Mouse (Mus musculus): ENCODE measurements at regions not wholly inside any gene's neighbourhood (a gene's known extent, or its start where the extent isn't known, plus 50 kb on each side); places are given as distances from the start of the nearest gene placed in this dataset.

- ATAC-seq (ENCODE audit: insufficient read depth, low FRiP score, low TSS enrichment), result no peak
Measured at GRCm38 (mm10) chr15:62808087-62808808, 1036.7 kb downstream of the Gsdmc2 start.

GRCm38 (mm10) chr15:62807364-62807763 is 1037.6 kb downstream of the Gsdmc2 start:
- no peak overlapping the region for H3K4me3 ChIP-seq (ENCODE audit: low read depth, low read length)
- no peak for ATAC-seq (ENCODE audit: insufficient read depth, low FRiP score, low TSS enrichment)
- no peak for DNase-seq (ENCODE audit: low spot score)
- no peak overlapping the region for H3K4me2 ChIP-seq (ENCODE audit: low read depth)
- no peaks in the 10 kb centered on the region for H3K36me3 ChIP-seq (ENCODE audit: control insufficient read depth, insufficient read depth, low read length)
- no peaks in the 10 kb centered on the region for H3K4me1 ChIP-seq (ENCODE audit: control insufficient read depth, insufficient read depth, low read length)
- no peak overlapping the region for H3K27ac ChIP-seq (ENCODE audit: low read depth, low read length)
- H3K9ac ChIP-seq (ENCODE audit: low read length), result no peak overlapping the region
- H3K27me3 ChIP-seq (ENCODE audit: control insufficient read depth, insufficient read depth, low read length), result no peaks in the 10 kb centered on the region
- 91% methylated on average over 1 of the region's 1 CpGs for WGBS
- H3K9me3 ChIP-seq (ENCODE audit: control insufficient read depth, low read length), result no peaks in the 10 kb centered on the region

More at GRCm38 (mm10) chr15:62808087-62808808, 1036.7 kb downstream of the Gsdmc2 start:
- no peak overlapping the region for H3K27ac ChIP-seq (ENCODE audit: low read depth, low read length)
- no peak overlapping the region for H3K9ac ChIP-seq (ENCODE audit: low read length)
- H3K4me2 ChIP-seq (ENCODE audit: low read depth), result no peak overlapping the region
- H3K4me1 ChIP-seq (ENCODE audit: control insufficient read depth, insufficient read depth, low read length), result no peaks in the 10 kb centered on the region
- no peaks in the 10 kb centered on the region for H3K9me3 ChIP-seq (ENCODE audit: control insufficient read depth, low read length)
- 90% methylated on average over 4 of the region's 4 CpGs for WGBS
- no peak overlapping the region for H3K4me3 ChIP-seq (ENCODE audit: low read depth, low read length)
- DNase-seq (ENCODE audit: low spot score), result no peak
- H3K36me3 ChIP-seq (ENCODE audit: control insufficient read depth, insufficient read depth, low read length), result no peaks in the 10 kb centered on the region
- H3K27me3 ChIP-seq (ENCODE audit: control insufficient read depth, insufficient read depth, low read length), result no peaks in the 10 kb centered on the region

- Histone ChIP-seq H3K27me3 (ENCODE audit: control insufficient read depth, insufficient read depth, low read length) (no peaks in the 10 kb centered on the region), H3K36me3 (ENCODE audit: control insufficient read depth, insufficient read depth, low read length) (no peaks in the 10 kb centered on the region), H3K4me2 (ENCODE audit: low read depth) (no peak overlapping the region), H3K9ac (ENCODE audit: low read length) (no peak overlapping the region), H3K9me3 (ENCODE audit: control insufficient read depth, low read length) (no peaks in the 10 kb centered on the region), H3K4me1 (ENCODE audit: control insufficient read depth, insufficient read depth, low read length) (no peaks in the 10 kb centered on the region), H3K27ac (ENCODE audit: low read depth, low read length) (no peak overlapping the region), H3K4me3 (ENCODE audit: low read depth, low read length) (no peak overlapping the region)
- DNase-seq (ENCODE audit: low spot score), result no peak
- ATAC-seq (ENCODE audit: insufficient read depth, low FRiP score, low TSS enrichment), result no peak
Measured at GRCm38 (mm10) chr15:62802770-62803169, 1042.2 kb downstream of the Gsdmc2 start.

GRCm38 (mm10) chr15:62798731-62799130 is 1046.2 kb downstream of the Gsdmc2 start:
- Histone ChIP-seq H3K27ac (ENCODE audit: low read depth, low read length) (no peak overlapping the region), H3K4me3 (ENCODE audit: low read depth, low read length) (no peak overlapping the region), H3K4me1 (ENCODE audit: control insufficient read depth, insufficient read depth, low read length) (no peaks in the 10 kb centered on the region), H3K9me3 (ENCODE audit: control insufficient read depth, low read length) (no peaks in the 10 kb centered on the region), H3K27me3 (ENCODE audit: control insufficient read depth, insufficient read depth, low read length) (no peaks in the 10 kb centered on the region), H3K4me2 (ENCODE audit: low read depth) (no peak overlapping the region), H3K36me3 (ENCODE audit: control insufficient read depth, insufficient read depth, low read length) (no peaks in the 10 kb centered on the region), H3K9ac (ENCODE audit: low read length) (no peak overlapping the region)
- DNase-seq (ENCODE audit: low spot score) (no peak), ATAC-seq (ENCODE audit: insufficient read depth, low FRiP score, low TSS enrichment) (no peak)
- 80% methylated on average over 4 of the region's 4 CpGs for WGBS

GRCm38 (mm10) chr15:62793569-62793968 is 1051.4 kb downstream of the Gsdmc2 start:
- Histone ChIP-seq H3K4me2 (ENCODE audit: low read depth) (no peak overlapping the region), H3K27ac (ENCODE audit: low read depth, low read length) (no peak overlapping the region), H3K9ac (ENCODE audit: low read length) (no peak overlapping the region), H3K36me3 (ENCODE audit: control insufficient read depth, insufficient read depth, low read length) (no peaks in the 10 kb centered on the region), H3K9me3 (ENCODE audit: control insufficient read depth, low read length) (no peaks in the 10 kb centered on the region), H3K27me3 (ENCODE audit: control insufficient read depth, insufficient read depth, low read length) (no peaks in the 10 kb centered on the region), H3K4me1 (ENCODE audit: control insufficient read depth, insufficient read depth, low read length) (no peaks in the 10 kb centered on the region), H3K4me3 (ENCODE audit: low read depth, low read length) (no peak overlapping the region)
- ATAC-seq (ENCODE audit: insufficient read depth, low FRiP score, low TSS enrichment) (no peak), DNase-seq (ENCODE audit: low spot score) (no peak)
- WGBS, result 91% methylated on average over 5 of the region's 5 CpGs

GRCm38 (mm10) chr15:62792084-62792483 is 1052.9 kb downstream of the Gsdmc2 start:
- H3K4me2 ChIP-seq (ENCODE audit: low read depth), result no peak overlapping the region
- H3K27ac ChIP-seq (ENCODE audit: low read depth, low read length), result no peak overlapping the region
- no peaks in the 10 kb centered on the region for H3K9me3 ChIP-seq (ENCODE audit: control insufficient read depth, low read length)
- H3K36me3 ChIP-seq (ENCODE audit: control insufficient read depth, insufficient read depth, low read length), result no peaks in the 10 kb centered on the region
- 88% methylated on average over 1 of the region's 1 CpGs for WGBS
- no peaks in the 10 kb centered on the region for H3K4me1 ChIP-seq (ENCODE audit: control insufficient read depth, insufficient read depth, low read length)
- DNase-seq (ENCODE audit: low spot score), result no peak
- no peak overlapping the region for H3K9ac ChIP-seq (ENCODE audit: low read length)
- H3K27me3 ChIP-seq (ENCODE audit: control insufficient read depth, insufficient read depth, low read length), result no peaks in the 10 kb centered on the region
- no peak for ATAC-seq (ENCODE audit: insufficient read depth, low FRiP score, low TSS enrichment)
- H3K4me3 ChIP-seq (ENCODE audit: low read depth, low read length), result no peak overlapping the region

GRCm38 (mm10) chr15:62787753-62788152 is 1057.2 kb downstream of the Gsdmc2 start:
- no peaks in the 10 kb centered on the region for H3K4me1 ChIP-seq (ENCODE audit: control insufficient read depth, insufficient read depth, low read length)
- WGBS, result 89% methylated on average over 2 of the region's 2 CpGs
- DNase-seq (ENCODE audit: low spot score), result no peak
- no peaks in the 10 kb centered on the region for H3K36me3 ChIP-seq (ENCODE audit: control insufficient read depth, insufficient read depth, low read length)
- H3K27ac ChIP-seq (ENCODE audit: low read depth, low read length), result no peak overlapping the region
- H3K9me3 ChIP-seq (ENCODE audit: control insufficient read depth, low read length), result no peaks in the 10 kb centered on the region
- H3K9ac ChIP-seq (ENCODE audit: low read length), result no peak overlapping the region
- no peaks in the 10 kb centered on the region for H3K27me3 ChIP-seq (ENCODE audit: control insufficient read depth, insufficient read depth, low read length)
- no peak for ATAC-seq (ENCODE audit: insufficient read depth, low FRiP score, low TSS enrichment)
- H3K4me3 ChIP-seq (ENCODE audit: low read depth, low read length), result no peak overlapping the region
- H3K4me2 ChIP-seq (ENCODE audit: low read depth), result no peak overlapping the region

GRCm38 (mm10) chr15:62786315-62786714 is 1058.7 kb downstream of the Gsdmc2 start:
- Histone ChIP-seq H3K4me3 (ENCODE audit: low read depth, low read length) (no peak overlapping the region), H3K27ac (ENCODE audit: low read depth, low read length) (no peak overlapping the region), H3K27me3 (ENCODE audit: control insufficient read depth, insufficient read depth, low read length) (no peaks in the 10 kb centered on the region), H3K9me3 (ENCODE audit: control insufficient read depth, low read length) (no peaks in the 10 kb centered on the region), H3K36me3 (ENCODE audit: control insufficient read depth, insufficient read depth, low read length) (no peaks in the 10 kb centered on the region), H3K9ac (ENCODE audit: low read length) (no peak overlapping the region), H3K4me2 (ENCODE audit: low read depth) (no peak overlapping the region), H3K4me1 (ENCODE audit: control insufficient read depth, insufficient read depth, low read length) (no peaks in the 10 kb centered on the region)
- ATAC-seq (ENCODE audit: insufficient read depth, low FRiP score, low TSS enrichment) (no peak), DNase-seq (ENCODE audit: low spot score) (no peak)
- 70% methylated on average over 1 of the region's 1 CpGs for WGBS

GRCm38 (mm10) chr15:62784456-62785139 is 1060.4 kb downstream of the Gsdmc2 start:
- H3K36me3 ChIP-seq (ENCODE audit: control insufficient read depth, insufficient read depth, low read length), result no peaks in the 10 kb centered on the region
- ATAC-seq (ENCODE audit: insufficient read depth, low FRiP score, low TSS enrichment) (no peak), DNase-seq (ENCODE audit: low spot score) (no peak)
- no peak overlapping the region for H3K4me2 ChIP-seq (ENCODE audit: low read depth)
- no peaks in the 10 kb centered on the region for H3K4me1 ChIP-seq (ENCODE audit: control insufficient read depth, insufficient read depth, low read length)
- H3K4me3 ChIP-seq (ENCODE audit: low read depth, low read length), result no peak overlapping the region
- H3K9me3 ChIP-seq (ENCODE audit: control insufficient read depth, low read length), result no peaks in the 10 kb centered on the region
- H3K27me3 ChIP-seq (ENCODE audit: control insufficient read depth, insufficient read depth, low read length), result no peaks in the 10 kb centered on the region
- 85% methylated on average over 1 of the region's 1 CpGs for WGBS
- no peak overlapping the region for H3K9ac ChIP-seq (ENCODE audit: low read length)
- no peak overlapping the region for H3K27ac ChIP-seq (ENCODE audit: low read depth, low read length)
